Mouse (Mus musculus): Measurements from ENCODE around the gene Luzp1.

GRCm38 (mm10) chr4:136469371-136469903 is at the start of gene Luzp1:
- TF ChIP-seq EP300 (optimal IDR thresholded peaks at IDR 0.05): no peak
- TF ChIP-seq CTCF (IDR thresholded peaks at IDR 0.05; ENCODE audit: low read depth): no peak

All from stomach, postnatal 0 days (tissue).